Mouse (Mus musculus): Measurements from ENCODE around the gene Chst8. TPM values are rescaled to one million over a fixed set of nuclear protein-coding genes. Genes with fewer than 3 reads are reported as not detected.
A peak's percentile ranks its signal among the peaks of the same experiment; 100 is the strongest.

The Chst8 gene
- polyA plus RNA-seq, 1 experiment from 2014 or later = 1.3 TPM

- Histone ChIP-seq H3K4me3 (ENCODE audit: low read depth, low read length) (no peak overlapping the region), H3K36me3 (ENCODE audit: control insufficient read depth, insufficient read depth, low read length) (no peaks in the 10 kb centered on the region), H3K4me1 (replicated peaks; ENCODE audit: control insufficient read depth, insufficient read depth) (no peaks in the 10 kb centered on the region), H3K4me2 (replicated peaks; ENCODE audit: low read depth) (no peak overlapping the region), H3K27me3 (ENCODE audit: control insufficient read depth, insufficient read depth, low read length) (peaks cover 11% of the 10 kb centered on the region), H3K9me3 (ENCODE audit: control insufficient read depth, low read length) (no peaks in the 10 kb centered on the region), H3K27ac (replicated peaks) (no peak overlapping the region), H3K9ac (ENCODE audit: low read length) (no peak overlapping the region)
- no peak for TF ChIP-seq CTCF (IDR thresholded peaks at IDR 0.05; ENCODE audit: low read depth)
- TF ChIP-seq EP300 (optimal IDR thresholded peaks at IDR 0.05) = no peak
- WGBS = 17% methylated on average over 42 of the region's 42 CpGs
- DNase-seq (ENCODE audit: low spot score) = no peak
- ATAC-seq (ENCODE audit: low FRiP score, low TSS enrichment) = no peak
Observed at GRCm38 (mm10) chr7:34675120-34675790, 137.3 kb downstream of the Chst8 start.

- no peaks in the 10 kb centered on the region for H3K4me1 ChIP-seq (replicated peaks; ENCODE audit: control insufficient read depth, insufficient read depth)
- H3K36me3 ChIP-seq (ENCODE audit: control insufficient read depth, insufficient read depth, low read length) = no peaks in the 10 kb centered on the region
- no peak overlapping the region for H3K4me3 ChIP-seq (ENCODE audit: low read depth, low read length)
- WGBS = 82% methylated on average over 4 of the region's 4 CpGs
- H3K4me2 ChIP-seq (replicated peaks; ENCODE audit: low read depth) = no peak overlapping the region
- no peak for ATAC-seq (ENCODE audit: low FRiP score, low TSS enrichment)
- no peaks in the 10 kb centered on the region for H3K9me3 ChIP-seq (ENCODE audit: control insufficient read depth, low read length)
- no peak overlapping the region for H3K9ac ChIP-seq (ENCODE audit: low read length)
- no peak overlapping the region for H3K27ac ChIP-seq (replicated peaks)
- no peak for DNase-seq (ENCODE audit: low spot score)
- H3K27me3 ChIP-seq (ENCODE audit: control insufficient read depth, insufficient read depth, low read length) = peaks cover 11% of the 10 kb centered on the region
- TF ChIP-seq EP300 (optimal IDR thresholded peaks at IDR 0.05) = no peak
- TF ChIP-seq CTCF (IDR thresholded peaks at IDR 0.05; ENCODE audit: low read depth) = no peak
Observed at GRCm38 (mm10) chr7:34672916-34673315, 139.6 kb downstream of the Chst8 start.

GRCm38 (mm10) chr7:34671911-34672310 lies 140.6 kb downstream of the Chst8 start:
- no peaks in the 10 kb centered on the region for H3K4me1 ChIP-seq (replicated peaks; ENCODE audit: control insufficient read depth, insufficient read depth)
- H3K27me3 ChIP-seq (ENCODE audit: control insufficient read depth, insufficient read depth, low read length) = peaks cover 11% of the 10 kb centered on the region
- H3K27ac ChIP-seq (replicated peaks) = no peak overlapping the region
- no peaks in the 10 kb centered on the region for H3K36me3 ChIP-seq (ENCODE audit: control insufficient read depth, insufficient read depth, low read length)
- H3K9ac ChIP-seq (ENCODE audit: low read length) = no peak overlapping the region
- no peak overlapping the region for H3K4me2 ChIP-seq (replicated peaks; ENCODE audit: low read depth)
- peak; percentile 75 for ATAC-seq (ENCODE audit: low FRiP score, low TSS enrichment)
- 3% methylated on average over 6 of the region's 6 CpGs for WGBS
- no peak overlapping the region for H3K4me3 ChIP-seq (ENCODE audit: low read depth, low read length)
- peak; percentile 87 for DNase-seq (ENCODE audit: low spot score)
- TF ChIP-seq CTCF (IDR thresholded peaks at IDR 0.05; ENCODE audit: low read depth) (peak; percentile 100), EP300 (optimal IDR thresholded peaks at IDR 0.05) (no peak)
- H3K9me3 ChIP-seq (ENCODE audit: control insufficient read depth, low read length) = no peaks in the 10 kb centered on the region

- Histone ChIP-seq H3K27ac (replicated peaks) (no peak overlapping the region), H3K9me3 (ENCODE audit: control insufficient read depth, low read length) (no peaks in the 10 kb centered on the region), H3K4me1 (replicated peaks; ENCODE audit: control insufficient read depth, insufficient read depth) (no peaks in the 10 kb centered on the region), H3K4me3 (ENCODE audit: low read depth, low read length) (no peak overlapping the region), H3K27me3 (ENCODE audit: control insufficient read depth, insufficient read depth, low read length) (peaks cover 11% of the 10 kb centered on the region), H3K4me2 (replicated peaks; ENCODE audit: low read depth) (no peak overlapping the region), H3K9ac (ENCODE audit: low read length) (no peak overlapping the region), H3K36me3 (ENCODE audit: control insufficient read depth, insufficient read depth, low read length) (no peaks in the 10 kb centered on the region)
- DNase-seq (ENCODE audit: low spot score) = no peak
- WGBS = 90% methylated on average over 3 of the region's 3 CpGs
- TF ChIP-seq EP300 (optimal IDR thresholded peaks at IDR 0.05) (no peak), CTCF (IDR thresholded peaks at IDR 0.05; ENCODE audit: low read depth) (no peak)
- no peak for ATAC-seq (ENCODE audit: low FRiP score, low TSS enrichment)
Observed at GRCm38 (mm10) chr7:34670778-34671177, 141.7 kb downstream of the Chst8 start.

GRCm38 (mm10) chr7:34669336-34669735 lies 143.2 kb downstream of the Chst8 start:
- H3K4me3 ChIP-seq (ENCODE audit: low read depth, low read length) = no peak overlapping the region

GRCm38 (mm10) chr7:34667874-34668273 lies 144.6 kb downstream of the Chst8 start:
- Histone ChIP-seq H3K4me2 (replicated peaks; ENCODE audit: low read depth) (no peak overlapping the region), H3K36me3 (ENCODE audit: control insufficient read depth, insufficient read depth, low read length) (no peaks in the 10 kb centered on the region), H3K27me3 (ENCODE audit: control insufficient read depth, insufficient read depth, low read length) (no peaks in the 10 kb centered on the region), H3K9ac (ENCODE audit: low read length) (no peak overlapping the region), H3K4me1 (replicated peaks; ENCODE audit: control insufficient read depth, insufficient read depth) (no peaks in the 10 kb centered on the region), H3K27ac (replicated peaks) (no peak overlapping the region), H3K9me3 (ENCODE audit: control insufficient read depth, low read length) (no peaks in the 10 kb centered on the region), H3K4me3 (ENCODE audit: low read depth, low read length) (no peak overlapping the region)
- DNase-seq (ENCODE audit: low spot score) = no peak
- ATAC-seq (ENCODE audit: low FRiP score, low TSS enrichment) = no peak
- no peak for TF ChIP-seq EP300 (optimal IDR thresholded peaks at IDR 0.05)
- WGBS = 49% methylated on average over 16 of the region's 16 CpGs

More at GRCm38 (mm10) chr7:34669336-34669735, 143.2 kb downstream of the Chst8 start:
- no peak overlapping the region for H3K27ac ChIP-seq (replicated peaks)
- H3K27me3 ChIP-seq (ENCODE audit: control insufficient read depth, insufficient read depth, low read length) = no peaks in the 10 kb centered on the region
- no peak for TF ChIP-seq EP300 (optimal IDR thresholded peaks at IDR 0.05)
- no peak for TF ChIP-seq CTCF (IDR thresholded peaks at IDR 0.05; ENCODE audit: low read depth)
- no peaks in the 10 kb centered on the region for H3K9me3 ChIP-seq (ENCODE audit: control insufficient read depth, low read length)
- ATAC-seq (ENCODE audit: low FRiP score, low TSS enrichment) (no peak), DNase-seq (ENCODE audit: low spot score) (no peak)
- no peak overlapping the region for H3K4me2 ChIP-seq (replicated peaks; ENCODE audit: low read depth)
- H3K36me3 ChIP-seq (ENCODE audit: control insufficient read depth, insufficient read depth, low read length) = no peaks in the 10 kb centered on the region
- no peak overlapping the region for H3K9ac ChIP-seq (ENCODE audit: low read length)
- WGBS = 20% methylated on average over 9 of the region's 9 CpGs
- H3K4me1 ChIP-seq (replicated peaks; ENCODE audit: control insufficient read depth, insufficient read depth) = no peaks in the 10 kb centered on the region

Measured in stomach, postnatal 0 days (tissue).